Mouse (Mus musculus): Measurements from ENCODE around the gene 1700125H20Rik. TPM values are rescaled to one million over a fixed set of nuclear protein-coding genes. Genes with fewer than 3 reads are reported as not detected.
"Not testable (repeated sequence)": the region's sequence is repeated elsewhere in the genome, so short reads cannot be mapped to it uniquely, and the experiment has no call there.

Gene 1700125H20Rik
- polyA plus RNA-seq, 1 experiment from 2014 or later = 1.3 TPM

DNA sequence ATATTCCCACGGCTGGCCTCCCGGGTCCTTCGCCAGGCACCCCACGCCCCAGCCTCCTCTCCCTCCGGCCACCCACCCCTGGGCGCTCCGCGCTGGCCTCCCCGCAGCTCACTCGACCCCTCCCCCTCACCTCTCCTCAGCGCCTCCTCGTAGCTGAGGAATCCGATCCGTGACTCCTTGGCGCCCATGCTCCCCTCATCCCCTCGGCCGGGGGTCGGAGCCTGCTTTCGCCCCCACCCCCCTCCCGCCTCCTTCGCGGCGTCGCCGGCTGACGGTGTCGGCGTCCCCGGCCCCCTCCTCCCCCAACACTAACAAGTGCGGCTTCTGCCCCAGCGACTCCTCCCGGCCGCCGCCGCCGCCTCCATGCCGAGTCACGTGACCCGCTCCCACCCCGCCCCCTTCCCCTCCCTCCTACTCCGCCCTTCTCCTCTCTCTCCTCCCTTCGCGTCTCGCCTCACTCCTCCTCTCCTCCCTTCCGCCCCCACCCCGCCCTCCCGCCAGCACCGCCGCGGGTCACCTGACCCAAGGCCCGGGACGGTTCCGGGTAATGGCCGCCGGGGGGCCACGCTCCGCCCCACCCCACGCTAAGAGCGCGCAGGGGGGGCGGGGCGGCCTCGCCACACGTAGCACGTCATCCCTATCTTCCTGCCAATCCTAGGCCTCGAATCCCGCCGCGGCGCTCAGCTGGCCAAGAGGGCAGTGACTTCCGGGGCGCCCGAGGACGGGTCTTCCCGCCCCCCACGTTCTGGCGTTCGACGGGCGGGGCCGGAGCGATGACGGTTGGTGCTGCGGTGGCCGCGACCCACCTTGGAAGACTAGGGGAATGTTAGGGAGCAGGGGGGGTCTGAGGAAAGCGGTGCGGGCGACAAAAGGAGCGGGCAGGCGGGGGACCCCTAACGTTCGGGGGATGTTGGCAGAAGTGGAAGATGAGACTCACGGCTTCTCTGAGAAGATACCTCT lies 30.3 kb upstream of the 1700125H20Rik start, which contains the start of gene Usp32:
Gene Usp32, minus strand, starts transcription at position 581 of the 960 bp plus-strand sequence.
- WGBS = under 1% methylated on average over 85 of the region's 94 CpGs
- DNase-seq (ENCODE audit: low spot score) (peak; percentile 98), ATAC-seq (peak; percentile 96)
- peak within 1 kb of the TSS; percentile 84 for H3K4me2 ChIP-seq (ENCODE audit: low read length)
- peaks cover 3% of the 10 kb centered on the region; the same call in 1 of the 2 replicates for H3K4me1 ChIP-seq (ENCODE audit: control insufficient read depth, insufficient read depth, low read length)
- peak within 1 kb of the TSS; percentile 88 for H3K27ac ChIP-seq (ENCODE audit: low read depth, low read length)
- peak within 1 kb of the TSS; percentile 77 for H3K9ac ChIP-seq (ENCODE audit: low read length)
- no peaks in the 10 kb centered on the region for H3K9me3 ChIP-seq (replicated peaks; ENCODE audit: control insufficient read depth, low read length)
- H3K27me3 ChIP-seq (replicated peaks; ENCODE audit: control insufficient read depth, insufficient read depth, low read length) = no peaks in the 10 kb centered on the region
- no peaks in the 10 kb centered on the region for H3K36me3 ChIP-seq (ENCODE audit: control insufficient read depth, insufficient read depth, low read length)
- peak within 1 kb of the TSS; percentile 79 for H3K4me3 ChIP-seq (ENCODE audit: low read depth, low read length)

DNA sequence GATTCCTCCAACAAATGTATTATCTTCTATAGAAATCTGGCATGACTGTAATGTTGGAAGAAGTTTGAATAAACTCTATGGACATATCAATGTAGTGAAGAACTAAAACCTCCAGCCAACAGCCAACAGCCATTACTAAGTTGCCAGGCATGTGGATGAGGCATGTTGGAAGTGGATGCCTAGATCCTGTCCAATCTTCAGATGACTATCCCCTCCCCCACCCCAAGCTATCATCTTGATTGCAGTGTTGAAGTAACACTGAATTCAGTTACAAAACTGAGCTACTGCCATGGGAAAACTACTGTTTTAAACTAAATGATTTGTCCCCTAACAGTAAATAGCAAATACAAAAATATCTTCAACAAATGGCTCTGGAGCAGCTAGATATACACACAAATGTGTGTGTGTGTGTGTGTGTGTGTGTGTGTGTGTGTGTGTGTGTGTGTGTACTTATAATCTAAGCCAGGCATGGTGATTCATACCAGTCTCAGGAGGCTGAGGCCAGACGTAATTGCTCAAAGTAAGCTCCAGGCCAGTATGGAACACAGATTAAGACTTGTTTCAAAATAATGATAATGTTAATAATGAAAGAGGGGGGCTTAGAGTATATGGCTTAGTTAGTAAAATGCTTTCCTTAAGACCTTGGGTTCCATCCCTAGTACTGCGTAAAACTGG lies 17.8 kb upstream of the 1700125H20Rik start:
- no peak for DNase-seq (ENCODE audit: low spot score)
- no peaks in the 10 kb centered on the region for H3K36me3 ChIP-seq (ENCODE audit: control insufficient read depth, insufficient read depth, low read length)
- H3K9me3 ChIP-seq (replicated peaks; ENCODE audit: control insufficient read depth, low read length) = no peaks in the 10 kb centered on the region
- no peak overlapping the region for H3K27ac ChIP-seq (ENCODE audit: low read depth, low read length)
- H3K4me1 ChIP-seq (ENCODE audit: control insufficient read depth, insufficient read depth, low read length) = no peaks in the 10 kb centered on the region
- ATAC-seq = no peak
- no peak overlapping the region for H3K4me3 ChIP-seq (ENCODE audit: low read depth, low read length)
- no peak overlapping the region for H3K4me2 ChIP-seq (ENCODE audit: low read length)
- no peaks in the 10 kb centered on the region for H3K27me3 ChIP-seq (replicated peaks; ENCODE audit: control insufficient read depth, insufficient read depth, low read length)
- WGBS = 95% methylated on average over 2 of the region's 2 CpGs
- H3K9ac ChIP-seq (ENCODE audit: low read length) = no peak overlapping the region

DNA sequence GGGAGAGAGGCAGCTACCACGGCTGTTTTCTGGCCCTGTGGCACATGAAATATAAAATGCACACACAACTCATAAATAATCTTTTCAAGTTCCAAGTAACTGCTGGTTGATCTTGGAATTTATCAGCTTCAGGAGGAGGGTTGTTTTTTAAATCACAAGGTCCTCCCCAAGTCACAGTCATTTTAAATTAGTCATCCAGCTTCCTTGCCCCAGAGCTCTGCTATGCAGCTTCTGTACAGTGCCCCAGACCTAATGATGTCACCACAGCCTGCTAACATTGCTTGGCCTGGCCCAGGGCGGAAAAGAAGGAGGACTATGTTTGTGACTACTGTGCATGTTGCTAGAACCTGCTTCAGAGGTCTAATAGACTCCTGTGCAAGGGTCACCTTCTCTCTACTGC lies 12.9 kb upstream of the 1700125H20Rik start:
- no peak overlapping the region for H3K9ac ChIP-seq (ENCODE audit: low read length)
- no peaks in the 10 kb centered on the region for H3K36me3 ChIP-seq (ENCODE audit: control insufficient read depth, insufficient read depth, low read length)
- DNase-seq (ENCODE audit: low spot score) (no peak), ATAC-seq (no peak)
- H3K9me3 ChIP-seq (replicated peaks; ENCODE audit: control insufficient read depth, low read length) = no peaks in the 10 kb centered on the region
- no peak overlapping the region for H3K4me3 ChIP-seq (ENCODE audit: low read depth, low read length)
- no peaks in the 10 kb centered on the region for H3K27me3 ChIP-seq (replicated peaks; ENCODE audit: control insufficient read depth, insufficient read depth, low read length)
- 82% methylated on average over 2 of the region's 2 CpGs for WGBS
- no peaks in the 10 kb centered on the region for H3K4me1 ChIP-seq (ENCODE audit: control insufficient read depth, insufficient read depth, low read length)
- H3K27ac ChIP-seq (ENCODE audit: low read depth, low read length) = no peak overlapping the region
- H3K4me2 ChIP-seq (ENCODE audit: low read length) = no peak overlapping the region

DNA sequence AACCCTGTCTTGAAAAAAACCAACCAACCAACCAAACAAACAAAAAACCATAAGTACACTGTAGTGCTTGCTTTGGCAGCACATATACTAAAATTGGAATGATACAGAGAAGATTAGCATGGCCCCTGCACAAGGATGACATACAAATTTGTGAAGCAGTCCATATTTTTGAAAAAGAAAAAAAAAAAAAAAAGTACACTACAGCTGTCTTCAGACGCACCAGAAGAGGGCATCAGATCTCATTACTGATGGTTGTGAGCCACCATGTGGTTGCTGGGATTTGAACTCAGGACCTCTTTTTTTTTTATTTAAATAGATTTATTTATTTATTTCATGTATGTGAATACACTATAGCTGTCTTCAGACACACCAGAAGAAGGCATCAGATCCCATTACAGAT lies 7.2 kb upstream of the 1700125H20Rik start:
- H3K27me3 ChIP-seq (replicated peaks; ENCODE audit: control insufficient read depth, insufficient read depth, low read length); H3K36me3 ChIP-seq (ENCODE audit: control insufficient read depth, insufficient read depth, low read length); H3K9me3 ChIP-seq (replicated peaks; ENCODE audit: control insufficient read depth, low read length); H3K4me1 ChIP-seq (ENCODE audit: control insufficient read depth, insufficient read depth, low read length); H3K4me2 ChIP-seq (ENCODE audit: low read length); H3K4me3 ChIP-seq (ENCODE audit: low read depth, low read length); H3K9ac ChIP-seq (ENCODE audit: low read length); ATAC-seq; DNase-seq (ENCODE audit: low spot score); H3K27ac ChIP-seq (ENCODE audit: low read depth, low read length): not testable (repeated sequence)
- 89% methylated on average over 1 of the region's 1 CpGs for WGBS

DNA sequence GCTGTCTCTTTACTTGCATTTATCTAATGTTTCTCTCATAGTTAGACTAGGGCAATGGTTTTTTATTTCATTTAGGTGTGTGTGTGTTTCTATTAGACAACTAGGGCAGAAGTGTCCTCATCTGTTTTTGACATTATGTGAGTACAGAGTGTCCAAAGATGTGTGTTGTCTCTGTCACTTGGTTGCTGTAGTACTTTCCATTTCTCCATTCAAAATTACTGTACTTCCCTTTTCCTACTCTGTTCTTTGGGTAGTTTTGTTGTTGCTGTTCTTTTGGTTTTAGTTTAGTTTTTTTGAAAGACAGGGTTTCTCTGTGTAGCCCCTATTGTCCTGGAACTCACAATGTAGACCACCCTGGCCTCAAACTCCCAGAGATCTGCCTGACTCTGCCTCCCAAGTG lies 5.8 kb upstream of the 1700125H20Rik start:
- Histone ChIP-seq H3K9me3 (replicated peaks; ENCODE audit: control insufficient read depth, low read length) (no peaks in the 10 kb centered on the region), H3K4me3 (ENCODE audit: low read depth, low read length) (no peak overlapping the region), H3K27me3 (replicated peaks; ENCODE audit: control insufficient read depth, insufficient read depth, low read length) (no peaks in the 10 kb centered on the region), H3K27ac (ENCODE audit: low read depth, low read length) (no peak overlapping the region), H3K9ac (ENCODE audit: low read length) (no peak overlapping the region), H3K4me1 (ENCODE audit: control insufficient read depth, insufficient read depth, low read length) (no peaks in the 10 kb centered on the region), H3K36me3 (ENCODE audit: control insufficient read depth, insufficient read depth, low read length) (no peaks in the 10 kb centered on the region), H3K4me2 (ENCODE audit: low read length) (no peak overlapping the region)
- DNase-seq (ENCODE audit: low spot score) = no peak
- no peak for ATAC-seq

DNA sequence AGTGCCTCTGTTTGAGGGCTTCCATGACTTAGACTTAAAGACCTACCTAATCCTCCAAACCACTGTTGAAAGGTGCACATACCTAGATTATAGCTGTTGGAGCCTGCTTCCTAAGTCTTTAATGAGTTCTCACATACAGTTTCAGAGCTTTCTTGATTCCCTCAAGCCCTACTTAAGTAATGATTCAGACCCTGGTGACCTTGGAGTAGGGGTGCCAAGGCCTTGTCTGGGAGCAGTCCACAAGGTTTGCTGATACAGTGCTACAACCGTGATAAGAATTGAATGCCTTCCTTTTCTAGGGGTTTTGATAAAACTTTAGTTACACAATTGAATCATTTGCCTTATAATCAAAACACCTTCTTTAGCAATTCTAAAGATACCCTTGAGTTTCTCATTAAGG lies 2.7 kb upstream of the 1700125H20Rik start:
- no peaks in the 10 kb centered on the region for H3K4me1 ChIP-seq (ENCODE audit: control insufficient read depth, insufficient read depth, low read length)
- H3K4me3 ChIP-seq (ENCODE audit: low read depth, low read length) = no peak overlapping the region
- H3K36me3 ChIP-seq (ENCODE audit: control insufficient read depth, insufficient read depth, low read length) = no peaks in the 10 kb centered on the region
- no peaks in the 10 kb centered on the region for H3K27me3 ChIP-seq (replicated peaks; ENCODE audit: control insufficient read depth, insufficient read depth, low read length)
- no peak overlapping the region for H3K27ac ChIP-seq (ENCODE audit: low read depth, low read length)
- no peak overlapping the region for H3K9ac ChIP-seq (ENCODE audit: low read length)
- no peak overlapping the region for H3K4me2 ChIP-seq (ENCODE audit: low read length)
- whole genome bisulfite sequencing = 90% methylated on average over 1 of the region's 1 CpGs
- DNase-seq (ENCODE audit: low spot score) (no peak), ATAC-seq (no peak)
- H3K9me3 ChIP-seq (replicated peaks; ENCODE audit: control insufficient read depth, low read length) = no peaks in the 10 kb centered on the region

DNA sequence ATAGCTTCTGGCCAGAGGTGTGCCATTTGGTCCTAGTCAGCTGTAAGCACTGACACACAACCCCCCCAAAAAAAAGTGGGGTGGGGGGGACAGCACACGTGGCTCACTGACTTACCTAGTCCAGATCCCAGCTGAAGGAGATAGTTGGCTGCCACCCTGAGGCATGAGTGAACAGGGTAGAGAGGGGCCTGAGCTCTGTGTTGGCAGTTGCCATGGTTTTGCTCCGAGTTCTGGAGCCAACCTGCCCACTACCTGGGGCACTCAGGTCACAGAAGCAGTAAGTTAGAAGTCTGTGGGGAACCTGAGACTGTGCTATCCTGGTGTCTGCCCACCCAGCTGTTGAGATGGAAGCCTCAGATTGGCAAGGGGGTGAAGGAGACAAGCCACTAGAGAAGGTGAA lies 629 bp downstream of the 1700125H20Rik start:
- H3K4me2 ChIP-seq (ENCODE audit: low read length) = no peak overlapping the region

DNA sequence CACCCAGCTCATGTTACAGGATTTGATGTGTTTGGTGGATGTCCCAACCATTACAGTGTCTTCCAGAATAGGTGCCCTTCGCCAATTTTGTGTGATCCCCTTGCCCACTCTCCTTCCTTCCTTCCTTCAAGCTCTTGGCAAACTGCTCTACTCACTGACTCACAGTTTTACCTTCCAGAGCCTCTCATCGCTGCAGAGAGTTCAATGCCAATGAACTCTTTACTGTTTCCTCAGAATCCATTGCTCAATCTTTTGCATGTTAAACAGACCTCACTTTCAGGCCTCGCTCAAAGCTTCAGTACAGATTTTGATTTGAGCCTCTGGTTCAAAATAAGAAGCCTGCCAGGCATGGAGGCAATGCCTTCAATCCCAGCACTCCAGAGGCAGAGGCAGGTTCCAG lies 5.7 kb downstream of the 1700125H20Rik start:
- Histone ChIP-seq H3K27ac (ENCODE audit: low read depth, low read length) (no peak overlapping the region), H3K9me3 (replicated peaks; ENCODE audit: control insufficient read depth, low read length) (no peaks in the 10 kb centered on the region), H3K36me3 (ENCODE audit: control insufficient read depth, insufficient read depth, low read length) (no peaks in the 10 kb centered on the region), H3K27me3 (replicated peaks; ENCODE audit: control insufficient read depth, insufficient read depth, low read length) (no peaks in the 10 kb centered on the region), H3K4me2 (ENCODE audit: low read length) (no peak overlapping the region), H3K4me3 (ENCODE audit: low read depth, low read length) (no peak overlapping the region), H3K9ac (ENCODE audit: low read length) (no peak overlapping the region), H3K4me1 (ENCODE audit: control insufficient read depth, insufficient read depth, low read length) (no peaks in the 10 kb centered on the region)
- DNase-seq (ENCODE audit: low spot score) (no peak), ATAC-seq (no peak)
- WGBS = 85% methylated on average over 3 of the region's 3 CpGs

More for the DNA sequence above, 629 bp downstream of the 1700125H20Rik start:
- H3K27me3 ChIP-seq (replicated peaks; ENCODE audit: control insufficient read depth, insufficient read depth, low read length) = no peaks in the 10 kb centered on the region
- no peaks in the 10 kb centered on the region for H3K4me1 ChIP-seq (ENCODE audit: control insufficient read depth, insufficient read depth, low read length)
- ATAC-seq = no peak
- H3K36me3 ChIP-seq (ENCODE audit: control insufficient read depth, insufficient read depth, low read length) = no peaks in the 10 kb centered on the region
- no peak overlapping the region for H3K27ac ChIP-seq (ENCODE audit: low read depth, low read length)
- no peak overlapping the region for H3K9ac ChIP-seq (ENCODE audit: low read length)
- no peak overlapping the region for H3K4me3 ChIP-seq (ENCODE audit: low read depth, low read length)
- WGBS = 57% methylated on average over 2 of the region's 2 CpGs
- no peak for DNase-seq (ENCODE audit: low spot score)
- no peaks in the 10 kb centered on the region for H3K9me3 ChIP-seq (replicated peaks; ENCODE audit: control insufficient read depth, low read length)

DNA sequence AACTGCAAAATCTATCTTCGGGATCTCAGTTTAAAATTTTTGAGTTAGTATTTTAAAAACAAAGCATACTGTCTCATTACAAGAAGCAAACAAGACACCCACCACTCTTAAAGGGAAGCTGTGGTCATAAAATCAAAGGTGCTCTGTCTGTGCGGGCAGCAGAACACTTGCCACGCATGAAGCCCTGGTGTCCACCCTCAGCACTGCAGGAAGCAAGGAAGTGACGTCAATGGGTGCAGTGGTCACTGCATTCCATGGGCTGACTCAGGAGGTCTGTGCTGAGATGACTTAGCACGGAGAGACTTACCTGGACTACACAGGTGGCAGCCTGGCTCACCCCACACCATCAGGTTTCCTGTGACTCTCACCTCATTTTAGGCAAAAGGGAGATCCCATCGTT lies 7.6 kb downstream of the 1700125H20Rik start:
- no peak overlapping the region for H3K9ac ChIP-seq (ENCODE audit: low read length)
- H3K27me3 ChIP-seq (replicated peaks; ENCODE audit: control insufficient read depth, insufficient read depth, low read length) = no peaks in the 10 kb centered on the region
- H3K4me1 ChIP-seq (ENCODE audit: control insufficient read depth, insufficient read depth, low read length) = no peaks in the 10 kb centered on the region
- 86% methylated on average over 6 of the region's 6 CpGs for WGBS
- H3K4me2 ChIP-seq (ENCODE audit: low read length) = no peak overlapping the region
- no peak overlapping the region for H3K27ac ChIP-seq (ENCODE audit: low read depth, low read length)
- no peaks in the 10 kb centered on the region for H3K36me3 ChIP-seq (ENCODE audit: control insufficient read depth, insufficient read depth, low read length)
- ATAC-seq = no peak
- DNase-seq (ENCODE audit: low spot score) = no peak
- no peak overlapping the region for H3K4me3 ChIP-seq (ENCODE audit: low read depth, low read length)
- H3K9me3 ChIP-seq (replicated peaks; ENCODE audit: control insufficient read depth, low read length) = no peaks in the 10 kb centered on the region
